Mouse (Mus musculus) CH12.LX (cell line): ENCODE measurements around the gene Cnp. TPM values are rescaled to one million over a fixed set of nuclear protein-coding genes. Genes with fewer than 3 reads are reported as not detected.
"Not testable (repeated sequence)": the region's sequence is repeated elsewhere in the genome, so short reads cannot be mapped to it uniquely, and the experiment has no call there.

ENCODE experiments used
- DNase-seq: peaks from one replicate; pipeline ENCODE4 v3.0.0-alpha.2; 2013; ENCODE audit errors: extremely low read depth
- H3K27ac ChIP-seq: 2 replicates; pipeline ENCODE4 v1.5.1; 2012; ENCODE audit warnings: low read depth, mild to moderate bottlenecking, control low read depth, moderate library complexity; ENCODE audit not compliant: insufficient read depth
- H3K27me3 ChIP-seq: replicated peaks from 2 replicates; pipeline ENCODE3; 2012; ENCODE audit warnings: inconsistent platforms
- H3K36me3 ChIP-seq, 2 experiments: replicated peaks in 1 of 2; 2 replicates each; pipeline versions ENCODE3 to v1.6.1; 2012; ENCODE audit warnings: inconsistent platforms in 1 of 2, low read length in 1 of 2, mild to moderate bottlenecking in 1 of 2, mixed read lengths in 1 of 2, moderate library complexity in 1 of 2; ENCODE audit not compliant: control insufficient read depth in 1 of 2, insufficient read depth in 1 of 2
- H3K4me1 ChIP-seq, 2 experiments: 2 replicates each; pipeline ENCODE4 v1.6.1; 2012; ENCODE audit warnings: inconsistent platforms in 1 of 2, moderate library complexity in 1 of 2; ENCODE audit not compliant: insufficient read depth in 2 of 2, control insufficient read depth in 1 of 2
- H3K4me2 ChIP-seq: 2 replicates; pipeline ENCODE4 v1.6.1; 2012; ENCODE audit warnings: low read depth, mild to moderate bottlenecking, control low read depth; ENCODE audit not compliant: poor library complexity, insufficient read depth, severe bottlenecking
- H3K4me3 ChIP-seq, 3 experiments: fragments of 150-350 bp in 1 of 3; sonication (generic) in 1 of 3; replicated peaks in 1 of 3; 2 replicates each; pipeline versions ENCODE3 to v1.5.1; 2011 to 2012; ENCODE audit warnings: low read depth in 2 of 3, low read length in 2 of 3, mild to moderate bottlenecking in 2 of 3, moderate library complexity in 2 of 3, control low read depth in 1 of 3, improper control_type of control experiment in 1 of 3, inconsistent platforms in 1 of 3, mixed read lengths in 1 of 3; ENCODE audit not compliant: poor library complexity in 1 of 3
- H3K79me2 ChIP-seq: replicated peaks from 2 replicates; pipeline ENCODE4 v1.6.1; 2012; ENCODE audit warnings: mild to moderate bottlenecking, moderate library complexity; ENCODE audit not compliant: control insufficient read depth, poor library complexity, insufficient read depth, severe bottlenecking; ENCODE audit errors: extremely low read depth
- H3K9ac ChIP-seq: 2 replicates; pipeline ENCODE4 v1.6.1; 2012; ENCODE audit warnings: low read depth, mild to moderate bottlenecking, control low read depth, moderate library complexity; ENCODE audit not compliant: insufficient read depth
- H3K9me3 ChIP-seq: replicated peaks from 2 replicates; pipeline ENCODE3; 2012; ENCODE audit warnings: low read length, inconsistent platforms, mixed read lengths
- BHLHE40 ChIP-seq: IDR thresholded peaks from 2 replicates; pipeline ENCODE4 v1.6.1; 2011; ENCODE audit warnings: mild to moderate bottlenecking, low read depth, low read length, improper control_type of control experiment
- CHD1 ChIP-seq: IDR thresholded peaks from 2 replicates; pipeline ENCODE4 v1.6.1; 2012; ENCODE audit warnings: low read depth, low read length, improper control_type of control experiment, inconsistent platforms
- ETS1 ChIP-seq: conservative IDR thresholded peaks from 2 replicates; pipeline ENCODE4 v1.6.1; 2012; ENCODE audit warnings: low read depth, mild to moderate bottlenecking, inconsistent platforms, low read length, improper control_type of control experiment, moderate library complexity
- HCFC1 ChIP-seq: IDR thresholded peaks from 2 replicates; pipeline ENCODE4 v1.6.1; 2012; ENCODE audit warnings: low read depth, mild to moderate bottlenecking, inconsistent platforms, low read length, improper control_type of control experiment
- IRF4 ChIP-seq: IDR thresholded peaks from 2 replicates; pipeline ENCODE4 v1.6.1; 2014; ENCODE audit warnings: low read depth, mild to moderate bottlenecking, inconsistent platforms, low read length, improper control_type of control experiment
- MAFK ChIP-seq: IDR thresholded peaks from 2 replicates; pipeline ENCODE4 v1.6.1; 2011; ENCODE audit warnings: low read length, improper control_type of control experiment; ENCODE audit not compliant: insufficient replicate concordance
- MYC ChIP-seq: IDR thresholded peaks from 2 replicates; pipeline ENCODE4 v1.6.1; 2011; ENCODE audit warnings: low read depth, mild to moderate bottlenecking, improper control_type of control experiment, low read length
- NELFE ChIP-seq: IDR thresholded peaks from 2 replicates; pipeline ENCODE4 v1.6.1; 2011; ENCODE audit warnings: low read depth, low read length, improper control_type of control experiment
- PAX5 ChIP-seq: IDR thresholded peaks from 2 replicates; pipeline ENCODE4 v1.6.1; 2012; ENCODE audit warnings: low read length, inconsistent platforms, mixed read lengths
- POLR2A ChIP-seq: IDR thresholded peaks from 2 replicates; pipeline ENCODE4 v1.6.1; 2011; ENCODE audit warnings: low read depth, mild to moderate bottlenecking, improper control_type of control experiment, low read length
- POLR2AphosphoS2 ChIP-seq: IDR thresholded peaks from 2 replicates; pipeline ENCODE4 v1.6.1; 2011; ENCODE audit warnings: low read depth, low read length, improper control_type of control experiment
- SIN3A ChIP-seq: IDR thresholded peaks from 2 replicates; pipeline ENCODE4 v1.6.1; 2012; ENCODE audit warnings: low read length, improper control_type of control experiment, inconsistent platforms
- TBP ChIP-seq: conservative IDR thresholded peaks from 2 replicates; pipeline ENCODE4 v1.6.1; 2011; ENCODE audit warnings: low read depth, low read length, improper control_type of control experiment
- TCF12 ChIP-seq: IDR thresholded peaks from 2 replicates; pipeline ENCODE4 v1.6.1; 2014; ENCODE audit warnings: low read depth, mild to moderate bottlenecking, inconsistent platforms, low read length, improper control_type of control experiment
- USF2 ChIP-seq: conservative IDR thresholded peaks from 2 replicates; pipeline ENCODE4 v1.6.1; 2011; ENCODE audit warnings: low read depth, low read length, improper control_type of control experiment
- ZC3H11A ChIP-seq: IDR thresholded peaks from 2 replicates; pipeline ENCODE4 v1.6.1; 2012; ENCODE audit warnings: low read depth, mild to moderate bottlenecking, inconsistent platforms, low read length, improper control_type of control experiment
- ZKSCAN1 ChIP-seq: IDR thresholded peaks from 2 replicates; pipeline ENCODE4 v1.6.1; 2012; ENCODE audit warnings: low read depth, inconsistent platforms, low read length, improper control_type of control experiment, borderline replicate concordance
- dilution Hi-C: fragments of 300-500 bp; cut with MboI; formaldehyde crosslinking; loops from 2 replicates; pipeline ENCODE4 v1.14.3; 2020; ENCODE audit warnings: low sequenced_read_pairs; ENCODE audit not compliant: extremely low pct_unique_long_range_greater_than_20kb, extremely low pct_ligation_motif_present
- in situ Hi-C: fragments of 300-500 bp; cut with MboI; formaldehyde crosslinking; loops from 3 replicates; pipeline ENCODE4 v1.14.3; 2019; ENCODE audit warnings: low sequenced_read_pairs, low pct_ligation_motif_present, low pct_unique_long_range_greater_than_20kb, mixed read lengths
- polyA plus RNA-seq: library from polyadenylated mRNA; unstranded; fragments of >175 nt; gene quantifications from 2 replicates; pipeline ENCODE4 v1.2.1, GENCODE M21; 2012; ENCODE audit warnings: low read depth; ENCODE audit not compliant: insufficient read length
- total RNA-seq, 2 experiments: library from RNA; depleted of rRNA; stranded (reverse); fragments of 300-350 nt in 1 of 2; fragments of >200 nt in 1 of 2; gene quantifications; 2 replicates each; pipeline ENCODE4 v1.2.3; 2012 to 2014

Gene Cnp
- total and polyA plus RNA-seq, 3 experiments, result 77.7 to 87.8 (median 80.2) TPM

DNA sequence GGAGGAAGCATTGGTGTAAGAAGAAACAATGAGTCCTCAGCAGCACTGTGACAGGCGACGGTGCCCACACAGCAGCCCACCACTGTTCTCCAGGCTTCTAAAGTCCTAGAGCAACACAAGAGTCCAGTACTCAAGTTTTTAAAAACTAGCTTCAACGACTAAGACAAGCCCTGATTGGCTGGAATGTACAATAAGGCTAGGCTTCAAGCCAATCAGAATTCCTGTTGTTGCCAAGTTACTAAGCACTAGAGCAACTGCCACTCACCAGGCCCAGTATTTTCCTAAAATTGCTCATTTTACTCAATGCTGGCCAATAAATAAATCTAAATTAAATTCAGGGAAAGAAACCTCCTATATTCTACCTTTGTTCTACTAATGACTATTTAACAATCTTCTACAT, 38.5 kb downstream of the Cnp start:
- Histone ChIP-seq H3K4me3 (peak overlapping the region in 2 of 3 experiments; percentile 6 to 51), H3K9ac (peak overlapping the region; percentile 57), H3K4me2 (peak overlapping the region; percentile 79), H3K9me3 (no peaks in the 10 kb centered on the region), H3K27ac (peak overlapping the region; percentile 30), H3K27me3 (no peaks in the 10 kb centered on the region), H3K36me3 (peaks cover 8 to 62% of the 10 kb centered on the region in 2 experiments)
- in situ Hi-C loops (no loop called here), dilution Hi-C loops (no loop called here)
- peak; percentile 79 for DNase-seq
- peak; percentile 40; the same call in 1 of the 2 replicates for TF ChIP-seq POLR2A
- 0 out of 2 replicates have a peak, but pooled peaks have one; percentile 35 for TF ChIP-seq TBP
- no peak for TF ChIP-seq ZC3H11A
- TF ChIP-seq HCFC1, result peak; percentile 63
- no peak for TF ChIP-seq ZKSCAN1
- TF ChIP-seq, all 38 proteins: peak for 3
- H3K79me2 ChIP-seq, result peaks cover 98% of the 10 kb centered on the region
- peaks cover 23 to 88% of the 10 kb centered on the region in 2 experiments for H3K4me1 ChIP-seq

DNA sequence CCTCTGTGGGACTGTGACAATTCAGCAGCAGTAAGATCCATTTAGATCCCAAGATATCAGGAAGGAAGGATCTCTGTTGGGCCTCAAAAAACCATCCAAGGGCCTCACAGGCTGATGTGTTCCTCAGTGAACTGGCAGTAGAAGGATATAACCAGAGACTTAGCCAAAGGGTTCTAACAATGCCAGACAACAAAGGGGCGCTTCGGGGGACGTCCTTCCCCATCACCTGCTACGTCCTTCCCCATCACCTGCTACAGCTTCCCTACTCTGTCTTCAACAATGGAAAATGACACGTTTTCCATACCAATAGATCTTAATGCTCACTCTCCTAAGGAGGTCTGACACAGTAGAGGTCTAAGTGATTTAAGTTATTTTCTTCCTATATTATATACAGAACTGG, 41.6 kb downstream of the Cnp start:
- no peak overlapping the region for H3K4me3 ChIP-seq
- peaks cover 18 to 74% of the 10 kb centered on the region in 2 experiments for H3K4me1 ChIP-seq
- H3K27me3 ChIP-seq, result no peaks in the 10 kb centered on the region
- H3K9me3 ChIP-seq, result no peaks in the 10 kb centered on the region
- H3K79me2 ChIP-seq, result peaks cover 78% of the 10 kb centered on the region
- no peak overlapping the region for H3K9ac ChIP-seq
- in situ Hi-C loops (no loop called here), dilution Hi-C loops (no loop called here)
- peaks cover 7 to 47% of the 10 kb centered on the region in 2 experiments for H3K36me3 ChIP-seq
- no peak for TF ChIP-seq CHD1
- no peak for TF ChIP-seq BHLHE40
- TF ChIP-seq POLR2A, result no peak
- no peak for TF ChIP-seq MAFK
- TF ChIP-seq POLR2AphosphoS2, result no peak
- no peak for TF ChIP-seq ETS1
- TF ChIP-seq USF2, result no peak
- no peak for TF ChIP-seq MYC
- no peak for TF ChIP-seq NELFE
- no peak for TF ChIP-seq PAX5
- TF ChIP-seq TCF12, result no peak
- TF ChIP-seq TBP, result no peak
- TF ChIP-seq IRF4, result no peak
- no peak for TF ChIP-seq SIN3A
- H3K27ac ChIP-seq, result no peak overlapping the region
- H3K4me2 ChIP-seq, result no peak overlapping the region
- no peak for DNase-seq

- H3K4me2 ChIP-seq, H3K27me3 ChIP-seq, H3K9ac ChIP-seq, in situ Hi-C loops, H3K27ac ChIP-seq, H3K9me3 ChIP-seq, DNase-seq, H3K4me3 ChIP-seq, dilution Hi-C loops: not testable (repeated sequence)
- Histone ChIP-seq H3K79me2 (peaks cover 73% of the 10 kb centered on the region), H3K4me1 (peaks cover 16 to 75% of the 10 kb centered on the region in 2 experiments), H3K36me3 (peaks cover 7 to 48% of the 10 kb centered on the region in 2 experiments)
Observed at GRCm38 (mm10) chr11:100616836-100617235, 42.1 kb downstream of the Cnp start.
